Mouse (Mus musculus): ENCODE results near the gene Swap70. TPM values are rescaled to one million over a fixed set of nuclear protein-coding genes. Genes with fewer than 3 reads are reported as not detected.

The Swap70 gene
- polyA plus RNA-seq, 1 experiment from 2014 or later, result 10.7 TPM

DNA sequence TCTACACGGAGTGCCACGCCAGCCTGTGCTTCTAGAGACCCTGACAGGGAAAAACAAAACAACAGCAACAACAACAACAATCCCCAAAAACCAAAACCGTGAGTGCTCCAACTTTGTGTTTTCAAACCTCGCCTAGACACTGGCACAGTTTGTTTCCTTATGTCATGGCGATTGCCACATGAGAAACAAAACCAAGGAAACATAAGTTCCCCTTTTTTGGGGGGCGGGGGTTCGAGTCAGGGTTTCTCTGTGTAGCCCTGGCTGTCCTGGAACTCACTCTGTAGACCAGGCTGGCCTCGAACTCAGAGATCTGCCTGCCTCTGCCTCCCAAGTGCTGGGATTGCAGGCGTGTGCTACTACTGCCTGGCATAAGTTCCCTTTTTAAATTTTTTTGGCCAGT lies 46.5 kb downstream of the Swap70 start:
- no peaks in the 10 kb centered on the region for H3K27me3 ChIP-seq (ENCODE audit: control insufficient read depth, insufficient read depth, low read length)

DNA sequence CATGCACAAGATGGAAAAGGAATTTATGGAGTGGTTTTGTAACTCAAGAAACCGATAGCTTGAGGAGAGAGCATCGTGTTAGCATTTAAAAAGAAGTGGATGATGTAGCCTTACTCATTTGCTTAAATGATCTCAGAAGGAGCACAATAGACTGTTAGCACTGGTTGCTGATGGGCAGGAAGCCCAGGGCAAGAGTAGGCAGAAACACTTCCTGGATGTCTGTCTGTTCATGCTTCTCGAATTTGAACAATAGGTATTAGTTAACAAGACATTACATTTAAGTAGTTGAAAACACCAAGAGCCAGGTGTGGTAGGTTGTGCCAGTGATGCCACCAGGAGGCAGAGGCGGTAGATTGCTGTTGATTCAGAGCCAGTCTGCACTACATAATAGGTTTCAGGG lies 47.0 kb downstream of the Swap70 start:
- Histone ChIP-seq H3K27me3 (ENCODE audit: control insufficient read depth, insufficient read depth, low read length) (no peaks in the 10 kb centered on the region), H3K9ac (ENCODE audit: low read length) (no peak overlapping the region), H3K36me3 (ENCODE audit: control insufficient read depth, insufficient read depth, low read length) (peaks cover 5% of the 10 kb centered on the region; the same call in 1 of the 2 replicates), H3K27ac (replicated peaks) (no peak overlapping the region), H3K4me3 (ENCODE audit: low read depth, low read length) (no peak overlapping the region), H3K4me1 (replicated peaks; ENCODE audit: control insufficient read depth, insufficient read depth) (no peaks in the 10 kb centered on the region), H3K4me2 (replicated peaks; ENCODE audit: low read depth) (no peak overlapping the region), H3K9me3 (ENCODE audit: control insufficient read depth, low read length) (no peaks in the 10 kb centered on the region)
- WGBS, result 76% methylated on average over 4 of the region's 4 CpGs
- no peak for ATAC-seq (ENCODE audit: low FRiP score, low TSS enrichment)
- TF ChIP-seq EP300 (optimal IDR thresholded peaks at IDR 0.05), result no peak
- TF ChIP-seq CTCF (IDR thresholded peaks at IDR 0.05; ENCODE audit: low read depth), result no peak
- no peak for DNase-seq (ENCODE audit: low spot score)

More for the DNA sequence above, 46.5 kb downstream of the Swap70 start:
- H3K9ac ChIP-seq (ENCODE audit: low read length), result no peak overlapping the region
- no peaks in the 10 kb centered on the region for H3K9me3 ChIP-seq (ENCODE audit: control insufficient read depth, low read length)
- DNase-seq (ENCODE audit: low spot score) (no peak), ATAC-seq (ENCODE audit: low FRiP score, low TSS enrichment) (no peak)
- H3K27ac ChIP-seq (replicated peaks), result no peak overlapping the region
- no peaks in the 10 kb centered on the region for H3K4me1 ChIP-seq (replicated peaks; ENCODE audit: control insufficient read depth, insufficient read depth)
- H3K4me2 ChIP-seq (replicated peaks; ENCODE audit: low read depth), result no peak overlapping the region
- 92% methylated on average over 9 of the region's 9 CpGs for WGBS
- TF ChIP-seq CTCF (IDR thresholded peaks at IDR 0.05; ENCODE audit: low read depth) (no peak), EP300 (optimal IDR thresholded peaks at IDR 0.05) (no peak)
- no peak overlapping the region for H3K4me3 ChIP-seq (ENCODE audit: low read depth, low read length)
- H3K36me3 ChIP-seq (ENCODE audit: control insufficient read depth, insufficient read depth, low read length), result peaks cover 3% of the 10 kb centered on the region; the same call in 1 of the 2 replicates

DNA sequence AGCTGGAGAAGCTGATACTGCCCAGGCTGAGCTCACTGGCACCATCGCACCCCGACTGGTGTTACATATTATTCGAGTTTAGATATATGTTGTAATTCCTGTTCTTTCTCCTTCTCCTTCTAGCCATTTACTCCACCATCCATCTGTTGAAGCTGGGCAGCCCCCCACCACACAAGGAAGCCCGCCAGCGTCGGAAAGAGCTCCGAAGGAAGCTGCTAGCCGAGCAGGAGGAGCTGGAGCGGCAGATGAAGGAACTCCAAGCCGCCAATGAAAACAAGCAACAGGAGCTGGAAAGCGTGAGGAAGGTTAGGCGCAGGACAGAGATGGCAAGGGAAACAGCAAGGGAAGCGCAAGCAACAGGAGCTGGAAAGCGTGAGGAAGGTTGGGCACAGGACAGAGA lies 48.3 kb downstream of the Swap70 start:
- DNase-seq (ENCODE audit: low spot score) (no peak), ATAC-seq (ENCODE audit: low FRiP score, low TSS enrichment) (no peak)
- WGBS, result 88% methylated on average over 14 of the region's 14 CpGs
- H3K9ac ChIP-seq (ENCODE audit: low read length), result no peak overlapping the region
- H3K27ac ChIP-seq (replicated peaks), result no peak overlapping the region
- no peak overlapping the region for H3K4me3 ChIP-seq (ENCODE audit: low read depth, low read length)
- H3K4me1 ChIP-seq (replicated peaks; ENCODE audit: control insufficient read depth, insufficient read depth), result no peaks in the 10 kb centered on the region
- no peak overlapping the region for H3K4me2 ChIP-seq (replicated peaks; ENCODE audit: low read depth)
- H3K27me3 ChIP-seq (ENCODE audit: control insufficient read depth, insufficient read depth, low read length), result no peaks in the 10 kb centered on the region
- no peaks in the 10 kb centered on the region for H3K9me3 ChIP-seq (ENCODE audit: control insufficient read depth, low read length)
- TF ChIP-seq EP300 (optimal IDR thresholded peaks at IDR 0.05) (no peak), CTCF (IDR thresholded peaks at IDR 0.05; ENCODE audit: low read depth) (no peak)
- peaks cover 5% of the 10 kb centered on the region; the same call in 1 of the 2 replicates for H3K36me3 ChIP-seq (ENCODE audit: control insufficient read depth, insufficient read depth, low read length)

DNA sequence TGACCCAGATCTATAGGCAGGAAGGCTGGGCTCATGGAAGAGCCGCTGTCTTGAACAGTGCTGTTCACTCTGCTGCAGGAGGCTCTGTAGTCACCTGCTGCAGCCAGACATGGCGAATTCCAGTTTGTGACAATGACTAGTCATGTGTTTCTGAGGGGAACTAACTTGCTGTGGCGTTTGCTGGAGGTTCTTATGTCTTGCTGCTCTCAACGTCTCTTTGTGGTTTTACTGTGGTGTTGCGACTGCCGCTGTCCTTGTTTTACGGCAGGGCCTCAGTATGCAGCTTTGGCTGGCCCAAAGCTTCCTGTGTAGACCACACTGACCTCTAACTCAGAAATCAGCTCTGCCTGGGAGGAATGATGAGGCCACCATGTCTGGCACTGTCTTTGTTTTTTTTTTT lies 48.9 kb downstream of the Swap70 start:
- H3K9me3 ChIP-seq (ENCODE audit: control insufficient read depth, low read length), result no peaks in the 10 kb centered on the region
- no peak overlapping the region for H3K9ac ChIP-seq (ENCODE audit: low read length)
- 84% methylated on average over 7 of the region's 7 CpGs for WGBS
- ATAC-seq (ENCODE audit: low FRiP score, low TSS enrichment) (no peak), DNase-seq (ENCODE audit: low spot score) (no peak)
- no peak overlapping the region for H3K4me3 ChIP-seq (ENCODE audit: low read depth, low read length)
- no peaks in the 10 kb centered on the region for H3K27me3 ChIP-seq (ENCODE audit: control insufficient read depth, insufficient read depth, low read length)
- peaks cover 8% of the 10 kb centered on the region; the same call in 1 of the 2 replicates for H3K36me3 ChIP-seq (ENCODE audit: control insufficient read depth, insufficient read depth, low read length)
- TF ChIP-seq CTCF (IDR thresholded peaks at IDR 0.05; ENCODE audit: low read depth) (no peak), EP300 (optimal IDR thresholded peaks at IDR 0.05) (no peak)
- no peaks in the 10 kb centered on the region for H3K4me1 ChIP-seq (replicated peaks; ENCODE audit: control insufficient read depth, insufficient read depth)
- H3K27ac ChIP-seq (replicated peaks), result no peak overlapping the region
- no peak overlapping the region for H3K4me2 ChIP-seq (replicated peaks; ENCODE audit: low read depth)

DNA sequence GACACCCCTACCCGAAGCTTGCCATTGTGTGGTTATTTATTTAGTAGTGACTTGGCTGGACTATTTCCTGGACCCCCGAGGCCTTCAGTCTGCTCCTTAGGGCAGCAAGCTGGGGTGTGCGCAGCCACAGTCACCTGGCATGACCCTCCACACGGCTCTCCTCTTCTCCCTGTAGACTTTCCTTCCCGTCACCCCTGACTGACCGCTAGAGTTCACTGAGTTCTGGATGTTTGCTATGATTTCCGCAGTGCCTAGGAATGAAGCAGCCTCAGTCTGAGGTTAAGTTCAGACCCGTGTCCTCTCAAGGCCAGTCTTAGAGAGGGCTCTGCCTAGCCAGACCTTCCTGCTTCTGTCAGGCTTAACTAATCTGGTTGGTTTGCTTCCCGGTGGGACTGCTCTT lies 50.3 kb downstream of the Swap70 start:
- Histone ChIP-seq H3K27me3 (ENCODE audit: control insufficient read depth, insufficient read depth, low read length) (no peaks in the 10 kb centered on the region), H3K4me2 (replicated peaks; ENCODE audit: low read depth) (no peak overlapping the region), H3K9me3 (ENCODE audit: control insufficient read depth, low read length) (no peaks in the 10 kb centered on the region), H3K4me3 (ENCODE audit: low read depth, low read length) (no peak overlapping the region), H3K36me3 (ENCODE audit: control insufficient read depth, insufficient read depth, low read length) (peaks cover 9% of the 10 kb centered on the region; the same call in 1 of the 2 replicates), H3K9ac (ENCODE audit: low read length) (no peak overlapping the region), H3K4me1 (replicated peaks; ENCODE audit: control insufficient read depth, insufficient read depth) (no peaks in the 10 kb centered on the region), H3K27ac (replicated peaks) (peak overlapping the region; percentile 8; the same call in 1 of the 2 replicates)
- ATAC-seq (ENCODE audit: low FRiP score, low TSS enrichment), result no peak
- 54% methylated on average over 9 of the region's 9 CpGs for WGBS
- no peak for DNase-seq (ENCODE audit: low spot score)
- TF ChIP-seq EP300 (optimal IDR thresholded peaks at IDR 0.05) (no peak), CTCF (IDR thresholded peaks at IDR 0.05; ENCODE audit: low read depth) (no peak)

DNA sequence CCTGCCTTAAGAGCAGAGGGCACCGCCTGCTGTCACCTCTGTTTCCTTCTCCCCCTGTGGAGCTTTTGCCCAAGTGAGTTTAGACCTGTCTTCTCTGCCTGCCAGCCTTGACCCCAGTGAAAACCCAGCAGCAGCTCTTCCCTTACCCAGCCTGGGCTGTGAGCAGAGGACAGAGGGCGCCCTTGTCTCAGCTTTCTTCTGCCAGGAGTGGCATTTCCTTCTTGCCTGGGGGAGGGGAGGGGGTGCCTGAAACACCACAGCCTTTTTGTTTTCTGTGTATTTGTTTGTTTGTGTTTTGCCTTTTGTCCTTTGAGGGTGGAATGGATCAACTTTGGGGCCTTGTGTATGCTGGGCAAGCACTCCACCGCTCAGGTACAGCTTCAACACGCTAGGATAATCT lies 50.9 kb downstream of the Swap70 start:
- Histone ChIP-seq H3K9ac (ENCODE audit: low read length) (no peak overlapping the region), H3K36me3 (ENCODE audit: control insufficient read depth, insufficient read depth, low read length) (peaks cover 11% of the 10 kb centered on the region; the same call in 1 of the 2 replicates), H3K27ac (replicated peaks) (peak overlapping the region; percentile 8; the same call in 1 of the 2 replicates), H3K27me3 (ENCODE audit: control insufficient read depth, insufficient read depth, low read length) (no peaks in the 10 kb centered on the region), H3K4me3 (ENCODE audit: low read depth, low read length) (no peak overlapping the region), H3K9me3 (ENCODE audit: control insufficient read depth, low read length) (no peaks in the 10 kb centered on the region), H3K4me2 (replicated peaks; ENCODE audit: low read depth) (no peak overlapping the region), H3K4me1 (replicated peaks; ENCODE audit: control insufficient read depth, insufficient read depth) (no peaks in the 10 kb centered on the region)
- WGBS, result 88% methylated on average over 4 of the region's 4 CpGs
- TF ChIP-seq EP300 (optimal IDR thresholded peaks at IDR 0.05) (no peak), CTCF (IDR thresholded peaks at IDR 0.05; ENCODE audit: low read depth) (peak; percentile 52)
- peak; percentile 34 for DNase-seq (ENCODE audit: low spot score)
- ATAC-seq (ENCODE audit: low FRiP score, low TSS enrichment), result no peak

Data from stomach, postnatal 0 days (tissue).